Mouse (Mus musculus) adrenal gland, adult (tissue): ENCODE measurements around the gene Rad23a.

ENCODE experiments used
- DNase-seq, 2 experiments: peaks; one replicate each; pipeline ENCODE4 v3.0.0; 2022 to 2023; ENCODE audit warnings: low spot score in 1 of 2; ENCODE audit not compliant: inconsistent age in 2 of 2

Rad23a gene

GRCm38 (mm10) chr8:84789855-84790486, 50.5 kb downstream of the Rad23a start:
- peak in 1 of 2 experiments; percentile 37 for DNase-seq

DNA sequence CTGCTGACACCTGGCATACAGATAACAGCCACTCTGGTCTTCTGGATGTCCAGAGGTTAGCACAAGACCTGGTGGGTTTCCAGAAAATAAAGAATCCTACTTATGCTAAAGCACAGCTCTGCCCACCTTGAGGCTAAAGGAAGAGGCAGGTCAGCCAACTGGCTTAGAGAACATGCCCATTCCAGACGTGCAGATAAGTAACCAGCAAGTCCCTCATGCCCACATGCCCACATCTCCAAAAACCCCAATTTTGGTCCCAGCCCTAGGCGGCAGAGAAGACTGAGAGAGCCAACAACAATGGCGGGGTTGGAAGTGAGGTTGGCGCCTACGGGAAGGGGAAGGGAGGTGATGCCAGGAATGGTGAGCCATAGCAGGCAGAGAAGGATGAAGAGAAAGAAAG, 51.1 kb downstream of the Rad23a start:
- peak in 1 of 2 experiments; percentile 19 for DNase-seq

GRCm38 (mm10) chr8:84788896-84789295, 51.6 kb downstream of the Rad23a start:
- peak in 1 of 2 experiments; percentile 69 for DNase-seq

DNA sequence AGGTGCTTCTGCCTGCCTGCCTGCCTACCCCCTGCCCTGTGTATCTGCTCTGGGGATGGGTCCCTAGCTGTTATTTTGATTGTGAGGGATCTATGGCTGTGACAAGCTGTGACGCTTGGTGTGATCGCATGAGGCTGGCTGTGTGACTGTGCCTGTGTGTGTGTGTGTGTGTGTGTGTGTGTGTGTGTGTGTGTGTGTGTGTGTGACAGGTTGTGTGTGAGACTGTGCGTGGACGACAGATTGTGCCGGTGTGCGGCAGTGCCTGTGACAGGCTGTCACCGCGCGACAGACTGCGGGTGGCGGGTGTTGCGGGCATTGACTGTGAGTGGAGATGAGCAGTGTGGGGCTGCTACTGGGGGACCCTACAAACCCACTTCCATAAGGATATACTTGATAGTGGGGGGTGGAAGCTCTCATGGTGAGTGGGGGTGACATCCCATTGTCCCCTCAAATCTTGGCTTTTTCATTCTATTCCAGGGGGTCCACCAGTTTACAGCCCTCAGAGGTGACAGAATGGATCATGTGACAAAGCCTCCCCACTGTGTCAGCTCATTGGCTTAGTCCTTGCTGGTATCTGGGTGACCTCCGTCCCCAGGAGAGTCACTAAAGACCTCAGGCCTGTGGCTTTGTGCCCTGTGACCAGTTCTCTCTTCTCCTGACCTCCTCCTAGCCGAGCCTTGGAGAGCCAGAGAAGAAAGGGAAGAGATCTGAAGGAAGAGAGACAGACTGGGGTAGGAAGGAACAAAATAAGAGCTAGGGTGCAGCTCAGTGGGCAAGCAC, 52.8 kb downstream of the Rad23a start:
- peak in 1 of 2 experiments; percentile 35 for DNase-seq

DNA sequence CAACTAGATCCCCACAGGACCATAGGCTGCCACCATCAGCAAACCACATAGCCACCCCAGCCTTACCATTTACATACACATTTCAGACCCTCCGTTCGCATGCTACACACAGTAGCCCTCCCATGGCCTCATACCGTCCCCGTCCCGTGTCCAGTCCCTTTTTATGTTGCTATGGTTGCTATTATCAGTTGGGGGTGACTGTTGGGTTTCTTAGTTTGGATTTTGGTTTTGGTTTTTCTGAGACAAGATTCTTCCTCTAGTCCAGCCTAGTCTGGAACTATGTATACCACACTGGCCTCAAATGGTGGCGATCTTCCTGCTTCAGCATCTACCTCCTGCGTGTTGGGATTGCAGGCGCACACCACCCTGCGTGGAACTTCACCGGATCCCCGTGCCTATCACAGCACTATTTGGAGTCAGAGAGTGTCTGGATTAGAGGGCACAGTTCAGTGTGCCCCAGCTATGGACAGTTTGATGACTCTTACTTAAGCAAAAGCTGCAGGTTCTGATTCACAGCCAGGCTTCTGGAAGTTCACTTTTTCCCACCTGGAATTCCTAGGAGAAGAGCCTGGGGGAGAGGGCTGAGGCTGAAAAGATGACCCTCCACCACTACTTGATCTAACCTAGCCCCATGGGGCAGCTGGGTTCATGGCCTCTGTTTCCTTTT, 53.5 kb downstream of the Rad23a start:
- DNase-seq, result no peak

DNA sequence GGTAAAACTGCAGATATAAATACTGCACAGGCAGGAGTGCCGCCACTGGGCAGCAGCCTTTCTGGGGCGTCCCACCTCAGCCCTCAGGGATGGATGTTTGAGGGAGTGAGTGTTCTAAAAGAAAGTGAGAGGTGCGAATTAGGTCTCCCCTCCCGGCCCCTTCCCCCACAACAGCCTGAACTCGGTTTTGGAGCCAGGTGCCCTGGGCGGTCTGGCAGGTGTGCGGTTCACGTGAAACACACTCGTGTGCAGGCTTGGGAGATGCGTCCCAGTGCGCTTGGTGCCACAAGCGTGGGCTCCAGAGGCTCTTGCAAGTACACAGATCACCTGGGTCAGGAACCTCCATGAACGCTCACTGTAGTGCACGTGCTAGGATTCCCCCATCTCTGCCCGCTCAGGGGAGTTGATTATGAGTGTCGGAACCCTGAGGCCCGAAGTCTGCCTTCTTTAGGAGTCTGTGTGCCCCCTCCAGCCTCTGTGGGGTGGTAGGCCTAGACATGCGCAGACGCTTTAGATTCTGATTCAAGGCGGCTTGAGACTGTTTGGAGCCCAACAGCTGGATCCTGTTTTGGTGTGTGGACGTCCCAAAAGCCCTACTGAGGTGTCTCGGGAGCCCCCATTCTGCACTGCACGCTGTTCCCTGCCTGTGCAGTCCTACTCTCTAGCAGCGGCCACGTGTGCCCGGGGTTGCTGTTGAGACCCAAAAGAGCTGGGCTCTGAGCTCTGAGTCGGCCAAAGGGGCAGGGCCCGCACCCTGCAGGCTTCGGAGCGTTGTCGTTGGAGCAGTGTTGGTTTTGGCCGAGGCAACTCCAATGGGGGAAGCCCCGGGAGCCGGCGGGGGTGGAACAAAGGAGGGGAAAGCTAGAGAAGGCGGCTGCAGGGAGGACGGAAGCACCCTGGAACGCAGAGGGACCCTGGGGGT, 54.4 kb downstream of the Rad23a start:
- DNase-seq, result peak in 1 of 2 experiments; percentile 66

DNA sequence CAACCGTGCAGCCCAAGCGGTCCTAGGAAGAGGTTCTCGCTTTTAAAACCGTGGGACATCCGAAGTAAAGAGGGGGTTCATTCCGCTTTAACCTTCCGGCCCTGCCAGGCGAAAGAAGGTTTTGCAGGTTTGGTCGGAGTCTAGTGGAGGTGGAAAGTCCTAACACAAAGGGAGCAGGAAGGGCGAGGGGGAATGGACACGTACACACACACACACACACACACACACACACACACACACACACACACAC, 55.0 kb downstream of the Rad23a start:
- DNase-seq, result no peak

- DNase-seq, result peak in 1 of 2 experiments; percentile 52
These were observed 55.6 kb downstream of the Rad23a start for GRCm38 (mm10) chr8:84784681-84785505.
